Mouse (Mus musculus) ES-Bruce4 (cell line): ENCODE results near the gene Zfp637. TPM values are rescaled to one million over a fixed set of nuclear protein-coding genes. Genes with fewer than 3 reads are reported as not detected.

ENCODE experiments used
- H3K27ac ChIP-seq: 2 replicates; pipeline ENCODE4 v1.5.1; 2012; ENCODE audit warnings: low read length, inconsistent platforms; ENCODE audit not compliant: insufficient read depth
- H3K27me3 ChIP-seq: 2 replicates; pipeline ENCODE4 v1.6.1; 2012; ENCODE audit warnings: mild to moderate bottlenecking, low read length, inconsistent platforms; ENCODE audit not compliant: control insufficient read depth, poor library complexity, insufficient read depth, severe bottlenecking
- H3K36me3 ChIP-seq: 2 replicates; pipeline ENCODE4 v1.6.1; 2012; ENCODE audit warnings: inconsistent platforms, mild to moderate bottlenecking, low read length, moderate library complexity; ENCODE audit not compliant: control insufficient read depth, poor library complexity, insufficient read depth, severe bottlenecking
- H3K4me1 ChIP-seq: one replicate; pipeline ENCODE4 v1.8.1; 2011; ENCODE audit warnings: low read length; ENCODE audit not compliant: control insufficient read depth, insufficient read depth
- H3K4me3 ChIP-seq: 2 replicates; pipeline ENCODE4 v1.5.1; 2011; ENCODE audit warnings: low read depth, mild to moderate bottlenecking, low read length
- H3K9ac ChIP-seq: 2 replicates; pipeline ENCODE4 v1.6.1; 2012; ENCODE audit warnings: low read depth, mild to moderate bottlenecking, inconsistent platforms; ENCODE audit not compliant: poor library complexity, severe bottlenecking
- H3K9me3 ChIP-seq: replicated peaks from 2 replicates; pipeline ENCODE4 v1.6.1; 2012; ENCODE audit warnings: mild to moderate bottlenecking, low read length, inconsistent platforms; ENCODE audit not compliant: control insufficient read depth, poor library complexity, insufficient read depth, severe bottlenecking
- CTCF ChIP-seq: IDR thresholded peaks from one replicate; pipeline ENCODE4 v1.8.1; 2011; ENCODE audit warnings: low read depth, low read length
- EP300 ChIP-seq: IDR thresholded peaks from 2 replicates; pipeline ENCODE4 v1.6.1; 2011; ENCODE audit warnings: low read depth, low read length; ENCODE audit not compliant: insufficient read depth
- POLR2A ChIP-seq: IDR thresholded peaks from one replicate; pipeline ENCODE4 v1.8.1; 2011; ENCODE audit warnings: low read length; ENCODE audit not compliant: insufficient read depth
- polyA plus RNA-seq: library from polyadenylated mRNA; stranded (reverse); fragments of >200 nt; gene quantifications from 2 replicates; pipeline ENCODE4 v1.2.4, GENCODE M21; 2011; ENCODE audit warnings: low read depth; ENCODE audit not compliant: missing spikeins, insufficient read depth, insufficient read length

Gene Zfp637
- polyA plus RNA-seq, 1 experiment, result 9.5 TPM

DNA sequence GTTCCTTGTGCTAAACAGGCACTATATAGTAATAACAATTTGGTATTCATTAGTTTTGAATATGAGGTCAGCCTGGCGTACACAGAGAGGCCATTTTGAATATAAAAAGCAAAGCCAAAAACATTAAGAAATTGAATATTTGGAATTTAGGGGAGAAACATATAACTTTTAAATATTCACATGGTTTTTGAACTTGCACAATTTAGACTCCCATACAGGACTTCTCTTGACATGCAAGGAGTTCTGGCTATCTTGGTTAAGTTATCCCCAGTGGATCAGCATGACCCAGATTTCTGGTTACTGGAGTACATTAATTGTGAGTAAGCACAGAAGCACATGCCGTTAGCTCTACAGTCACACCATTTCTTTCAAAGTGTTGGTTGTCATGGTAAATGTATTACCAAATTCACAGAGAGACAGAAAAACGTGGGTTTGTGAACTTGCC, 39.4 kb downstream of the Zfp637 start:
- Histone ChIP-seq H3K4me3 (no peak overlapping the region; the same call in 1 of the 2 replicates), H3K9ac (peak overlapping the region; percentile 69), H3K27me3 (no peaks in the 10 kb centered on the region), H3K4me1 (peaks cover 1% of the 10 kb centered on the region), H3K9me3 (no peaks in the 10 kb centered on the region), H3K27ac (peak overlapping the region; percentile 94), H3K36me3 (no peaks in the 10 kb centered on the region)
- no peak for TF ChIP-seq EP300
- no peak for TF ChIP-seq CTCF
- no peak for TF ChIP-seq POLR2A

- H3K4me1 ChIP-seq, result peaks cover 1% of the 10 kb centered on the region
- peak overlapping the region; percentile 94 for H3K27ac ChIP-seq
- H3K4me3 ChIP-seq, result no peak overlapping the region
- no peaks in the 10 kb centered on the region for H3K9me3 ChIP-seq
- no peak for TF ChIP-seq POLR2A
- 0 out of 2 replicates have a peak, but pooled peaks have one; percentile 41 for TF ChIP-seq EP300
- no peaks in the 10 kb centered on the region for H3K27me3 ChIP-seq
- H3K36me3 ChIP-seq, result no peaks in the 10 kb centered on the region
- no peak overlapping the region for H3K9ac ChIP-seq
These were observed 40.2 kb downstream of the Zfp637 start for GRCm38 (mm10) chr6:117881229-117881628.

GRCm38 (mm10) chr6:117881997-117882396, 41.0 kb downstream of the Zfp637 start:
- Histone ChIP-seq H3K4me3 (no peak overlapping the region), H3K27ac (peak overlapping the region; percentile 94), H3K9ac (peak overlapping the region; percentile 21; the same call in 1 of the 2 replicates)

DNA sequence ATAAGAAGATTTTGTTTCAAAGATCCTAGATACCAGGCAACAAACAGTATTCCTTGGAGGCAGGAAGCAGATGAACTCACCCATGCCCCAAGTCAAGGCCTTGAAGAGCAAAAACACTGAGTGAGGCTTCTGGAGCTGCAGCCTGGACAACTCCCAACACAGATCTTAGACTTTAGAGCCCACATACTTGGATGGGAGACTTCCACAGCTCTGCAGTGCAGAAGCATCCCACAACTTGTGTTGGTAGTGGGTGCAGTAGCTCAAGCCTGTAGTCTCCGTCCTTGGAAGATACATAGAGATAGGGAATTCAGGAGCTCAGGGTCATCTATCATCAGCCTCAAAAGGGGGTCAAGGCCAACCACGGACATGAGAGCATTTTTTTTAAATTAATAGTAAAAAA, 45.0 kb downstream of the Zfp637 start:
- H3K4me3 ChIP-seq, result no peak overlapping the region
- H3K4me1 ChIP-seq, result peaks cover 1% of the 10 kb centered on the region
- H3K36me3 ChIP-seq, result no peaks in the 10 kb centered on the region
- H3K27ac ChIP-seq, result no peak overlapping the region
- TF ChIP-seq CTCF, result no peak
- no peak for TF ChIP-seq EP300
- no peak for TF ChIP-seq POLR2A
- H3K9me3 ChIP-seq, result no peaks in the 10 kb centered on the region
- H3K9ac ChIP-seq, result no peak overlapping the region
- no peaks in the 10 kb centered on the region for H3K27me3 ChIP-seq

More at GRCm38 (mm10) chr6:117881997-117882396, 41.0 kb downstream of the Zfp637 start:
- Histone ChIP-seq H3K4me1 (peaks cover 1% of the 10 kb centered on the region), H3K36me3 (no peaks in the 10 kb centered on the region), H3K27me3 (no peaks in the 10 kb centered on the region), H3K9me3 (no peaks in the 10 kb centered on the region)
- no peak for TF ChIP-seq POLR2A
- no peak for TF ChIP-seq EP300
- TF ChIP-seq CTCF, result no peak

GRCm38 (mm10) chr6:117888032-117888431, 47.1 kb downstream of the Zfp637 start:
- no peak overlapping the region for H3K27ac ChIP-seq
- H3K36me3 ChIP-seq, result no peaks in the 10 kb centered on the region
- H3K27me3 ChIP-seq, result no peaks in the 10 kb centered on the region
- no peak overlapping the region for H3K9ac ChIP-seq
- TF ChIP-seq POLR2A (no peak), EP300 (no peak), CTCF (no peak)
- H3K4me1 ChIP-seq, result no peaks in the 10 kb centered on the region
- H3K9me3 ChIP-seq, result no peaks in the 10 kb centered on the region
- H3K4me3 ChIP-seq, result no peak overlapping the region

DNA sequence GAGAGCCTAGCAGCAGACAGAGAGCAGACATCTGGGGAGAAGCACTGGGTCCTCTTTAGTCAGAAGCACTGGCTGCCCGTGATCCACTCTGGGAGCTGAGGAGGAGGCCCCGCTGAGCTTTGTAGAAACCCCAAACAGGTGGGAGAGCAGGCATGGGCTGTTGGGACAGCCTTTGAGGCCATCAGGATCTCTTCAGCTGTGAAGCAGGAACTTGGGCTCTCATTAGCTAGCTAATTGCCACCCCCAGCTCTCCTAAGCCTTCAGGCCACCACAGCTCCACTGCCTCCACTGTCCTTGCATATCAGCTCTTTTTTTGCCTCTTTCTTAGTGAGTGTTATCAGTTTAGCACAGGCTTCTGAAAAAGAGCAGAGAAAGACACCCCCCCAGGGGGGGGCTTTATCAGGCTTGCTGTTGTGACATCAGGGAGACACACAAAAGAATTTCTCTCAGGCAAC, 47.7 kb downstream of the Zfp637 start:
- Histone ChIP-seq H3K36me3 (no peaks in the 10 kb centered on the region), H3K27ac (no peak overlapping the region), H3K4me3 (no peak overlapping the region), H3K9ac (no peak overlapping the region), H3K9me3 (no peaks in the 10 kb centered on the region), H3K27me3 (no peaks in the 10 kb centered on the region), H3K4me1 (no peaks in the 10 kb centered on the region)
- TF ChIP-seq CTCF (no peak), EP300 (no peak), POLR2A (no peak)
